Mouse (Mus musculus): ENCODE data around the gene Tgfbi.

The Tgfbi gene

DNA sequence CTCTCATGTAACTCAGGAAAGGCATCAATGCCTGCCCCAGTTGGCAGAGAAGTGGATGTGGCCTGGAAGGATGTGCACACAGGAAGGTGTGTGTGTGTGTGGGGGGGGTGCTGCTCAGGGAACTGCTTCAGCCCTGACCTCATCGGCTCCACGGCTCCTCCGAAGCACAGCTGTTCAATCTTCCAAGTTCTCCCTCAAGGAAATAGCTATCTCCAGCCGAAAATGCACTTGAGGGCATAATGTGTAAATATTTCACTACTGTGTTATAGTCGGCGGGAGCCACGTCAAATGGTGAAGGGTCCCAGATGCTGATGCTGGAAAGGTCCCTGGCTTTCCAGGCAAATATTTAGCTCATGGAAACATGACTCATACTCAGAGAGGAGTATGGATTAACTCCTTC is 25.6 kb downstream of the Tgfbi start:
- DNase-seq (ENCODE audit: low spot score in 2 of 2) = peak in 1 of 2 experiments; percentile 22

DNA sequence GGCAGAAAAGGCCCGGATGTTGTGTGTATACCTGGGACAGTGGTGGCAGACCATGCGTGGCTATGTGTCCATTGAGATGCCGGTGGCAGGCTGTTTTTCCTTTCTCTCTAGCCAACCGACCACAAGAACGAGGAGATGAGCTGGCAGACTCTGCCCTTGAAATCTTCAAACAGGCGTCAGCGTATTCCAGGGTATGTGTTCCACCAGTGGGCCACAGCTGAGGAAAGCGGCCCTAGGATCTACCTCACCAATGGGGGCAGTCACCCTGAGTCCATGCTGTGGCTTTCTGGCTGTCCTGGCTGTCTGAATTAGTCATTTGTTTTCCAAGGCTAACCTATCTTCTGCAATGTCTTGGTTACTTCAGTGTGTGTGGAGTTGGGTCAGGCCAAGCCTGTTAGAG is 27.7 kb downstream of the Tgfbi start:
- DNase-seq (ENCODE audit: low spot score in 2 of 2) = no peak

DNA sequence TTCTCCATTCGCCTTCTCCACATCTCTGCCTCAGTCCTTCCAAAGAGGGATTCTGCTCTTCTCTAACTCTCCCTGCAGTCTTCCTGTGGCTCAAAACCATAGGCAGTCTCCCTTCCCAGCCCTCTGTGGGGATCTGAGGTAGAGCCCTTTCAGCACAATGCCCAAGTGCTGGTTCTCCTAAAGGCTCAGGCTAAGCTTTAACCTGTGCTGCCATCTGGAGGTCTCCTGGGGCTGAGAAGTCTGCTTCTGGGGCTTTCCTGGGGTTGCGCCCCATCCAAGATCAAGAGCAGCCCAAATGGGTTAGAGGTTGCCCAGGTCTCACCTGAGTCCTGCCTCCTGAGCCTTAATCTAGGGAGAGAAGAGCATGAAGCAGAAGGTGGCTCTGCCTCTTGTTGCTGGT is 32.4 kb downstream of the Tgfbi start:
- peak; percentile 21 to 22 for DNase-seq (ENCODE audit: low spot score in 2 of 2)

GRCm38 (mm10) chr13:56644031-56644430 is 34.7 kb downstream of the Tgfbi start:
- DNase-seq (ENCODE audit: low spot score in 2 of 2) = no peak

GRCm38 (mm10) chr13:56645744-56646143 is 36.4 kb downstream of the Tgfbi start:
- DNase-seq (ENCODE audit: low spot score in 2 of 2) = no peak

- DNase-seq (ENCODE audit: low spot score in 2 of 2) = no peak
Measured at GRCm38 (mm10) chr13:56647597-56648405, 38.5 kb downstream of the Tgfbi start.

DNA sequence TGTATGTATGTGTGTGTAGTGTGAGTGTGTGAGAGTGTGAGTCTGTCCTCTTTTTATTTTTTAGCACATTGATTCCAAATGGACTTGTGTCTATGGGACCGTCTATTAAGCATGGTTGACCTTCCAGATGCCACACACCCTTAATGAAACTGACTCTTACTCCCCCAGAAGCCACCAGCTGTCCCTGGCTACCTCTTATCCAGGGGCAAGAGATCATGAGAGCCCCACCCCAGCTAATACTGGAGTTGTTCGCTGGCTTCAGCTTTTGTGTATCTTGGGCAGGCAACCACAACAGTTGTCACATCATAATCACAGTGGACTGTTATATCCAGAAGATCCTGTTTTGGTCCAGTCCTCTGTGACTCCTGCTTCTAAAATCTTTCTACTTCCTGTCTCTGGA is 40.7 kb downstream of the Tgfbi start:
- DNase-seq (ENCODE audit: low spot score in 2 of 2) = no peak

GRCm38 (mm10) chr13:56652381-56652780 is 43.1 kb downstream of the Tgfbi start:
- DNase-seq (ENCODE audit: low spot score in 2 of 2) = no peak

GRCm38 (mm10) chr13:56654176-56654575 is 44.9 kb downstream of the Tgfbi start:
- DNase-seq (ENCODE audit: low spot score in 2 of 2) = no peak

DNA sequence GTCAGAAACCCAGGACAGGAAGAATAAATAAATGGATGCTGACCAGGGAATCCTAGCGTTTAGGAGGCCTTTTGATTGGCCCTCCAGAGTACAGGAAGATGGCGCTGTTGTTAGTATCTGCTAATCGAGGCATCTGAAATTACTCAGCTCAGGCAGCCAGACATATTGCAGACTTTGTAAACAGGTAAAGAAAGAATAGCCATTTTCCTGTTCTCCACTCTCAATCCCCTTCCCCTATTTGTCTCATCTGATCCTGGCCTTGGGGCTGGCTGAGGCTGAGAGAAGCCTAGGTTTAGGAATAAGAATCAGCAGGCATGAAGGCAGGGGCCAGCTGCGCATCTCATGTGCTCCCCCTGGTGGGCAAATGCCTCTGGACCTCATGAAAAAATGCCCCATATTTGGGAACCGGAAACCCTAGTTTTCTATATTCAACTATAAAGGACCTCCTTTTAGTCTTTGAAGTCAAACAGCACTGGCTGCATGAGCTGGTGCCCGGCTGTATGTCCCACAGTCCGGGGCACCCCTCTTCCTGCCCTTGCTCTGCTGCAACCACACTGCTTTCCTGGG is 48.7 kb downstream of the Tgfbi start:
- peak; percentile 58 to 65 for DNase-seq (ENCODE audit: low spot score in 2 of 2)

DNA sequence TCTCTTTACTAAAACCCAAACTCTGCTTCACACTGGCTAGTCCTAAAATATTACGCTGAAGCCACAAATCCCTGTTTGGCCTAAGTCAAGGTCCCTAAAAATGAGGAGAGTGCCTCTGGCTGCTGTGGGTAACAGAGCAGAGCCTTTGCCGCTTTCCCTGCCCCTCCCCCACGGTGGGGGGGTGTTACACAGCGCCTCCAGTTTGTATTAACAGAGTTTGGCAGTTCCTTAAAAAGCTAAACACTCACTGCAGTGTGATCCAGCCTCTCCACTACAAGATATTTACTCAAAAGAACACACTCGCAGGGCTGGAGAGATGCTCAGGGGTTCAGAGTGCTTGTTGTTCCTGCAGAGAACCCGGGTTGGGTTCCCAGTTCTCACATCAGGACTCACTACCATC is 49.6 kb downstream of the Tgfbi start:
- DNase-seq (ENCODE audit: low spot score in 2 of 2) = no peak

- no peak for DNase-seq (ENCODE audit: low spot score in 2 of 2)
Measured at GRCm38 (mm10) chr13:56661914-56662621, 52.7 kb downstream of the Tgfbi start.

DNA sequence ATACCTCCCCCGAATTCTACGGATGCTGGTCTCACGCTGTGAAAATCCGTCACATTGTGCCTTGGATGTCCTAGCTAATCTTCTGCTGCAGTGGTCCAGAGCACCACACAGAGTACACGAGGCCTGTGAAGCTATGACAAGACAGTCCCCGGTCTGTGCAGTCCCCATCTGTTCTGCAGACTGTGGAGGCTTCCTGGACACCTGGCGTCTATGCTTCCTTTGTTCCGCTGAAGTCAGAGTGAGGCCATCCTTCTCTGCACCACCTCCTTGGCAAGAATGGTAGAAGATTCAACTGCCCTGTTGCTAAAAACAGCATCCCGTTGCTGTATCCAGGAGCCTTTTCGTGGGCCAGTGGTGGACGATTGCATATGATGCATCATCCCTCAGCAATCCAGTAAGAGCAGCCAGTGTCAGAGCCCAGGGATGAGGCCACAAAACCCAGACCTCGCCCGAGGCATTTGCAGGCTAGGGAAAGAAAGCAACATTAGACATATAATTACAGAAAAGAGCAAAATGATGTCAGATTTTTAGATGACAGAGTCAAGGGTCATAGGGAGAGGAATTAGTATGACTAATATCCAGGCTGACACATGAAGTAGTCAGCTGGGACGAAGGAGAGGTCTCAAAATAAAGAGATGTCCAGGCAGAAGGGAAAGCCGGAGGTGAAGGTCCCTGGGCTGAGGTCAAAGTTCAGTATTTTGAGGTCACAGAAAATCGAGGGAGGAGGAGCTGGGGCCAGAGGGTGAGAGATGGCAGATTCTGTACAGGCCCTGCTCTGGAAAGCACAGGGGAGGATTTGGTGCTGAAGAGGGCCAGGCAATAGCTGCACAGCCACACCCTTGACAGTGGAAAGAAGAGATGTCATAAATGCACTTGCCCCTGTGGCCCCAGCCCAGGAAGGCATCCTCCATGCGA is 55.2 kb downstream of the Tgfbi start:
- no peak for DNase-seq (ENCODE audit: low spot score in 2 of 2)

- no peak for DNase-seq (ENCODE audit: low spot score in 2 of 2)
Measured at GRCm38 (mm10) chr13:56671206-56671605, 61.9 kb downstream of the Tgfbi start.

DNA sequence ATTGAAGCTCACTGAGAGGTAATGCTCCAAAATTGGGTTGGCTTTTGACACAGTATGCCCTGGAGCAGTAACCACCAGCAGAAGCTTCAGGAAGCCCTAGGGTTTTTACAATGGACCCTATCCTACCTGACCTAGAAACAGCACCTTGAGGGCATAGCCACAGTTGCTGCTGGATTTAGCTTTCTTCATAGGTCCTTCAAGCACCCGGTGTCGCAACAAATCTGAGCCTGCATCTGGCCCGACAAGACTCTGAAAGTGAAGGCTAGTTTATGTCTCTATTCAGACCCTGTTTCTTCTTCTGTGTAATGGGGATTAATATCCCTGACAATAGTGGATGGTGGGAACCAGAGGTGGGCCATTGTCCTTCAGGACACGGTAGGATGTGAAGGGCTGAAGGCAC is 68.4 kb downstream of the Tgfbi start:
- DNase-seq (ENCODE audit: low spot score in 2 of 2) = no peak

DNA sequence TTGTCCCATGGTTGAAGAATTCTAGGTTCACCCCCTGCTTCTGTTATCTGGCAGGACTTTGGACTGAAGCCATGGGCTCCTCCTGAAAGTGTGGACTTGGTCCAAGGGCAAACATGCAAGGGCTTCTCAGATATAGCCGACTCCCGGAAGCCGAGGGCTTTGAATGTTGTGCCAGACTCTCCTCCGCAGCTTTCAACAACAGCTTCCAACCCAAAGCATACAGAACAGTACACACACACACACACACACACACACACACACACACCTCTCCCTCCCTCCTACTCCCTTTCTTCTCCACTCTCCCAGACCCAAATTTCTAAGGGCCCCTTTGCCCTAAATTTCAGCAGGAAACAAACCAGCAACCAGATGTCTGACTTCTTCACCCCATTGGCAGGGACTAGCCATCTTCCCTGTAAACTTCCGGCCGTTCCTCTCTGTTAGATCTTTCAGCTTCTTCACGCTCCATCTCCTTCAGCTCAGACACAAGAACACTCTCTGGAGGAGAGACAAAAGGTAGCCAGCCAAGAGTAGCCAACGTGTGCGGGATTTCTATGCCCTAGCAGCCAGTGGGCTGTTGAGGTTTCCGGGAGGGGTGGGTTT is 69.0 kb downstream of the Tgfbi start:
- DNase-seq (ENCODE audit: low spot score in 2 of 2) = no peak

DNA sequence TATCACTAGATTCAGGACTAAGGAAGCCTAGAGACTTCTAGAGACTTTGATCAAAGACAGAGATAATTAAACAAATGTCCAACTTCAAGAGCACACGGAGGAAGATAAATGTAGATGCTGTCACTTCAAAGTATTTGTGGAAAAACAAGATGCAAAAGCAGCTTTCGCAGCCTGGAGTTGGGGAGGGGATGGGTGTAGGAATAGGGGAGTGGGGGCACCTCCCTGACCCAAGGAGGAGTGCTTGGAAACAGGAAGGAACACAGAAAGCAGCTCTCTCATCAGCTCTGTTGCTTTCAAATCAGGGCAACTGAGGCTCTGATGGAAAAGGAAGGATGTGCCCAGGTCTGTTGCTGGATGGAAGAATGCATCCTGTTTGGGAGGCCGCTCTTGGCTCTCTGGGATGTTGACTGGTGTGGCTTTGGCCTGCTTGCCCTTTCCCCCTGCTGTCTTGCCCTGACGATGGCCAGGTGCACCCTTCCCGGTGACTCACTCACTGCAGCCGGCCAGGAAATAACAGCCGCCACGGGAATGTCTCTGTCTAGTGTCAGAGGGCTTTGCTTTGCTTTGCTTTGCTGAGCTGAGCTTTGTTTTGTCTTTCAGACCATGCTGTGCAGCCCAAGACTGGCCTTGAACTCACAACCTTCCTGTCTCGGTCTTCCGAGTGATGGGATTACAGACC is 69.6 kb downstream of the Tgfbi start:
- no peak for DNase-seq (ENCODE audit: low spot score in 2 of 2)

GRCm38 (mm10) chr13:56681924-56682323 is 72.6 kb downstream of the Tgfbi start:
- no peak for DNase-seq (ENCODE audit: low spot score in 2 of 2)

- peak in 1 of 2 experiments; percentile 43 for DNase-seq (ENCODE audit: low spot score in 2 of 2)
Measured at GRCm38 (mm10) chr13:56682326-56682725, 73.0 kb downstream of the Tgfbi start.

- no peak for DNase-seq (ENCODE audit: low spot score in 2 of 2)
Measured at GRCm38 (mm10) chr13:56683306-56683705, 74.0 kb downstream of the Tgfbi start.
